20 mouse cellular contexts compared by ENCODE assay signal in genomic region chr4:58174435-58174987, GRCm38 (mm10). TPM values are rescaled to one million over a fixed set of nuclear protein-coding genes. Genes with fewer than 3 reads are reported as not detected.
A peak's percentile ranks its signal among the peaks of the same experiment; 100 is the strongest.
DNase-seq lines count a peak whose midpoint lies in the region; ATAC-seq lines count a peak whose summit lies in the region.
"Had no signal": no experiment of that assay in that cellular context is flagged by ENCODE, and none has a peak within 500 bp of the region (broad histone marks: within the 10 kb centered on the region; RNA-seq: fewer than 3 reads in every experiment).

No protein-coding gene starts in this region.

- no peaks in the 10 kb centered on the region for H3K36me3 ChIP-seq in hindbrain, embryonic 13.5 days
- no peaks in the 10 kb centered on the region for H3K36me3 ChIP-seq in hindbrain, embryonic 11.5 days (ENCODE audit: control insufficient read depth, insufficient read depth, low read length)
- H3K36me3 ChIP-seq: liver, embryonic 13.5 days; neural tube, embryonic 13.5 days had no signal

- WGBS in hindbrain, embryonic 13.5 days = 75% methylated on average over 4 of the region's 4 CpGs
- 83% methylated on average over 4 of the region's 4 CpGs for WGBS in hindbrain, embryonic 11.5 days

- H3K9me3 ChIP-seq in hindbrain, embryonic 13.5 days = no peaks in the 10 kb centered on the region
- no peaks in the 10 kb centered on the region for H3K9me3 ChIP-seq in hindbrain, embryonic 11.5 days (ENCODE audit: control insufficient read depth, low read length)
- H3K9me3 ChIP-seq: embryonic facial prominence, embryonic 12.5 days; limb, embryonic 12.5 days; liver, embryonic 13.5 days; megakaryocyte, embryonic 14.5 days; neural tube, embryonic 13.5 days had no signal

- ATAC-seq in hindbrain, embryonic 13.5 days (ENCODE audit: low FRiP score) = 0 out of 2 replicates have a peak, but pooled peaks have one; percentile 28
- no peak for ATAC-seq in hindbrain, embryonic 11.5 days (ENCODE audit: low FRiP score)
- ATAC-seq: activated CD4-positive, CD25-positive, alpha-beta regulatory T cell, adult 4 months; forebrain, postnatal 0 days; intestine, postnatal 0 days had no signal

- no peak overlapping the region for H3K4me3 ChIP-seq in hindbrain, embryonic 13.5 days
- H3K4me3 ChIP-seq in hindbrain, embryonic 11.5 days (ENCODE audit: low read depth, low read length) = no peak overlapping the region
- H3K4me3 ChIP-seq: embryonic facial prominence, embryonic 12.5 days; limb, embryonic 12.5 days; liver, embryonic 13.5 days; megakaryocyte, embryonic 14.5 days; neural tube, embryonic 13.5 days had no signal

- DNase-seq in hindbrain, embryonic 11.5 days (ENCODE audit: low spot score) = no peak
- DNase-seq in testis, postnatal 10 days (ENCODE audit: low spot score) = peak; percentile 42
- DNase-seq in testis, postnatal 14 days (ENCODE audit: low spot score) = no peak
- DNase-seq in cerebellum, postnatal 10 days = peak; percentile 99
- no peak for DNase-seq in spleen, postnatal 36 days (ENCODE audit: low spot score in 2 of 2)
- no peak for DNase-seq in embryo, embryonic 10.5 days (ENCODE audit: low spot score)
- DNase-seq in left cerebral cortex, postnatal 14 days (ENCODE audit: low spot score in 2 of 2) = no peak
- DNase-seq: forebrain, postnatal 0 days; heart, postnatal 4 days; liver, embryonic 13.5 days; right cerebral cortex, postnatal 14 days; thymus, postnatal 4 days had no signal

- H3K27me3 ChIP-seq in hindbrain, embryonic 13.5 days = no peaks in the 10 kb centered on the region
- no peaks in the 10 kb centered on the region for H3K27me3 ChIP-seq in hindbrain, embryonic 11.5 days (ENCODE audit: control insufficient read depth, insufficient read depth, low read length)
- H3K27me3 ChIP-seq: embryonic facial prominence, embryonic 12.5 days; limb, embryonic 12.5 days; liver, embryonic 13.5 days; neural tube, embryonic 13.5 days had no signal

- no peak overlapping the region for H3K4me2 ChIP-seq in hindbrain, embryonic 13.5 days
- H3K4me2 ChIP-seq in hindbrain, embryonic 11.5 days (replicated peaks; ENCODE audit: low read depth, low read length) = no peak overlapping the region
- H3K4me2 ChIP-seq: embryonic facial prominence, embryonic 12.5 days; limb, embryonic 12.5 days; liver, embryonic 13.5 days; neural tube, embryonic 13.5 days had no signal

- intact Hi-C loops in left cerebral cortex, postnatal 14 days (cut with DNase I) = no loop called here

- H3K9ac ChIP-seq in hindbrain, embryonic 13.5 days = no peak overlapping the region
- H3K9ac ChIP-seq in hindbrain, embryonic 11.5 days (ENCODE audit: low read depth, low read length) = no peak overlapping the region
- H3K9ac ChIP-seq: embryonic facial prominence, embryonic 12.5 days; forebrain, postnatal 0 days; limb, embryonic 12.5 days; liver, embryonic 13.5 days; neural tube, embryonic 13.5 days had no signal

- H3K4me1 ChIP-seq in hindbrain, embryonic 13.5 days (replicated peaks) = no peaks in the 10 kb centered on the region
- no peaks in the 10 kb centered on the region for H3K4me1 ChIP-seq in hindbrain, embryonic 11.5 days (replicated peaks; ENCODE audit: control insufficient read depth, insufficient read depth, low read length)
- H3K4me1 ChIP-seq: liver, embryonic 13.5 days; megakaryocyte, embryonic 14.5 days; neural tube, embryonic 13.5 days had no signal

- no peak overlapping the region for H3K27ac ChIP-seq in hindbrain, embryonic 13.5 days
- no peak overlapping the region for H3K27ac ChIP-seq in hindbrain, embryonic 11.5 days (ENCODE audit: low read depth, low read length)
- H3K27ac ChIP-seq: embryonic facial prominence, embryonic 12.5 days; limb, embryonic 12.5 days; liver, embryonic 13.5 days; neural tube, embryonic 13.5 days had no signal

RNA-seq across cellular contexts. Expression of gene Svep1, which starts 32.1 kb away (rescaled TPM):
- 0.55 and 0.74 TPM in 2 replicates for polyA plus RNA-seq in hindbrain, embryonic 13.5 days (2015; fragmentation: Nextera tagmentation; extraction: Ambion mirVana)
- polyA plus RNA-seq in hindbrain, embryonic 11.5 days (2014; fragmentation: Nextera tagmentation; extraction: Ambion mirVana) = 2.2 and 4.4 TPM in 2 replicates
- total RNA-seq in left cerebral cortex, postnatal 14 days (2021) = 1 to 10 TPM; 1.0 to 1.1 TPM
- total RNA-seq: granulocyte monocyte progenitor cell, adult 5-6 weeks had no signal
- polyA plus RNA-seq: activated CD4-positive, CD25-positive, alpha-beta regulatory T cell, adult 4 months had no signal

Comparison
In these comparisons a context has a peak if more than half of its experiments do, and no peak if none do; other contexts are left out.
1. DNase-seq: peak in testis, postnatal 10 days (single experiment) and cerebellum, postnatal 10 days (2 of 2); none in hindbrain, embryonic 11.5 days (single experiment), testis, postnatal 14 days (single experiment), spleen, postnatal 36 days (0 of 2), embryo, embryonic 10.5 days (single experiment) and left cerebral cortex, postnatal 14 days (0 of 2).